In genomic region chr10:97009859-97010258, GRCm38 (mm10) we compare ENCODE assay signal across 23 mouse cellular contexts.
DNase-seq lines count a peak whose midpoint lies in the region; ATAC-seq lines count a peak whose summit lies in the region.
"Had no signal": no experiment of that assay in that cellular context is flagged by ENCODE, and none has a peak within 500 bp of the region (broad histone marks: within the 10 kb centered on the region; RNA-seq: fewer than 3 reads in every experiment).

No protein-coding gene starts in this region.

- DNase-seq in Muller cell, postnatal 12 days (ENCODE audit: inconsistent ontology term): peak; percentile 11
- DNase-seq in brain, adult 2 months (ENCODE audit: low read depth, low spot score): peak; percentile 12
- DNase-seq in urinary bladder, postnatal 4 days (ENCODE audit: low spot score in 2 of 2): no peak
- no peak for DNase-seq in adrenal gland, adult (ENCODE audit: inconsistent age in 2 of 2, low spot score in 1 of 2)
- no peak for DNase-seq in midbrain, embryonic 11.5 days (ENCODE audit: low spot score, missing footprints)
- DNase-seq: adrenal gland, postnatal 14 days; cerebellum, adult 18-20 months; cerebellum, adult 9-10 months; cerebellum, postnatal 14 days; gastrocnemius, postnatal 25 days; heart, adult 18-20 months; heart, postnatal 10 days; heart, postnatal 36 days; kidney, adult 11 months had no signal

- H3K27ac ChIP-seq in forebrain, embryonic 15.5 days (replicated peaks): no peak overlapping the region
- no peak overlapping the region for H3K27ac ChIP-seq in midbrain, embryonic 11.5 days (ENCODE audit: low read depth, low read length)
- H3K27ac ChIP-seq: heart, embryonic 15.5 days; hindbrain, embryonic 10.5 days; hindbrain, embryonic 13.5 days; intestine, embryonic 15.5 days had no signal

- H3K4me2 ChIP-seq in forebrain, embryonic 15.5 days (replicated peaks): no peak overlapping the region
- H3K4me2 ChIP-seq in midbrain, embryonic 11.5 days: no peak overlapping the region
- H3K4me2 ChIP-seq: heart, embryonic 12.5 days; heart, embryonic 15.5 days; hindbrain, embryonic 13.5 days; intestine, embryonic 15.5 days had no signal

- H3K9ac ChIP-seq in forebrain, embryonic 15.5 days (replicated peaks): no peak overlapping the region
- no peak overlapping the region for H3K9ac ChIP-seq in midbrain, embryonic 11.5 days (ENCODE audit: low read length)
- H3K9ac ChIP-seq: heart, embryonic 12.5 days; heart, embryonic 15.5 days; hindbrain, embryonic 13.5 days; intestine, embryonic 15.5 days had no signal

- H3K9me3 ChIP-seq in forebrain, embryonic 15.5 days: no peaks in the 10 kb centered on the region
- H3K9me3 ChIP-seq in midbrain, embryonic 11.5 days (ENCODE audit: control insufficient read depth, low read length): no peaks in the 10 kb centered on the region
- H3K9me3 ChIP-seq: heart, embryonic 12.5 days; heart, embryonic 15.5 days; hindbrain, embryonic 10.5 days; hindbrain, embryonic 13.5 days; intestine, embryonic 15.5 days had no signal

- no peaks in the 10 kb centered on the region for H3K36me3 ChIP-seq in forebrain, embryonic 15.5 days
- H3K36me3 ChIP-seq in midbrain, embryonic 11.5 days (ENCODE audit: control insufficient read depth, insufficient read depth, low read length): no peaks in the 10 kb centered on the region
- H3K36me3 ChIP-seq: heart, embryonic 12.5 days; heart, embryonic 15.5 days; hindbrain, embryonic 10.5 days; hindbrain, embryonic 13.5 days; intestine, embryonic 15.5 days had no signal

- WGBS in forebrain, embryonic 15.5 days: 19% methylated on average over 1 of the region's 1 CpGs
- WGBS in midbrain, embryonic 11.5 days: 74% methylated on average over 1 of the region's 1 CpGs

- H3K4me3 ChIP-seq in forebrain, embryonic 15.5 days: no peak overlapping the region
- H3K4me3 ChIP-seq in midbrain, embryonic 11.5 days (ENCODE audit: low read depth, low read length): no peak overlapping the region
- H3K4me3 ChIP-seq: heart, embryonic 12.5 days; heart, embryonic 15.5 days; hindbrain, embryonic 10.5 days; hindbrain, embryonic 13.5 days; intestine, embryonic 15.5 days had no signal

- ATAC-seq in forebrain, embryonic 15.5 days (replicated peaks): peak; percentile 61
- ATAC-seq in midbrain, embryonic 11.5 days (ENCODE audit: low FRiP score): no peak
- ATAC-seq: activated CD4-positive, CD25-positive, alpha-beta regulatory T cell, adult 4 months; CD4-positive, CD25-positive, alpha-beta regulatory T cell, adult 4 months; hindbrain, embryonic 16.5 days; intestine, embryonic 15.5 days had no signal

- H3K27me3 ChIP-seq in forebrain, embryonic 15.5 days: no peaks in the 10 kb centered on the region
- H3K27me3 ChIP-seq in midbrain, embryonic 11.5 days (ENCODE audit: control insufficient read depth, insufficient read depth, low read length): no peaks in the 10 kb centered on the region
- H3K27me3 ChIP-seq: heart, embryonic 12.5 days; heart, embryonic 15.5 days; hindbrain, embryonic 13.5 days; intestine, embryonic 15.5 days had no signal

- no peaks in the 10 kb centered on the region for H3K4me1 ChIP-seq in forebrain, embryonic 15.5 days
- no peaks in the 10 kb centered on the region for H3K4me1 ChIP-seq in midbrain, embryonic 11.5 days (ENCODE audit: control insufficient read depth, insufficient read depth, low read length)
- H3K4me1 ChIP-seq: heart, embryonic 12.5 days; heart, embryonic 15.5 days; hindbrain, embryonic 10.5 days; hindbrain, embryonic 13.5 days; intestine, embryonic 15.5 days had no signal

Comparison
In these comparisons a context has a peak if more than half of its experiments do, and no peak if none do; other contexts are left out.
1. DNase-seq: peak in Muller cell, postnatal 12 days (single experiment) and brain, adult 2 months (single experiment); none in urinary bladder, postnatal 4 days (0 of 2), adrenal gland, adult (0 of 2) and midbrain, embryonic 11.5 days (single experiment).